Mouse (Mus musculus) cortical plate, adult 2 months (tissue): Measurements from ENCODE around the gene Gm10031.

Experiments
- CTCF ChIP-seq: fragments of 200-500 bp; IDR thresholded peaks from 2 replicates; pipeline ENCODE4 v1.5.1; 2011; ENCODE audit warnings: mild to moderate bottlenecking, control low read depth, low read length; ENCODE audit not compliant: insufficient read depth; ENCODE audit errors: extremely low read depth
- POLR2A ChIP-seq: fragments of 200-500 bp; IDR thresholded peaks from 2 replicates; pipeline ENCODE4 v1.6.1; 2011; ENCODE audit warnings: mild to moderate bottlenecking, low read length, control low read depth; ENCODE audit not compliant: insufficient read depth; ENCODE audit errors: extremely low read depth

- TF ChIP-seq POLR2A (no peak), CTCF (no peak)
These were observed 35.8 kb upstream of the Gm10031 start for GRCm38 (mm10) chr1:156488031-156488430.
